Mouse (Mus musculus) erythroblast, adult 5-6 weeks (primary cell): ENCODE data around the gene Gm1043. TPM values are rescaled to one million over a fixed set of nuclear protein-coding genes. Genes with fewer than 3 reads are reported as not detected.

Experiments
- ATAC-seq: replicated peaks from 2 replicates; pipeline ENCODE4 v1.8.0; 2016; ENCODE audit warnings: moderate number of reproducible peaks, mild to moderate bottlenecking, moderate TSS enrichment, inconsistent platforms; ENCODE audit not compliant: poor library complexity, low FRiP score, severe bottlenecking
- total RNA-seq, 2 experiments: library from RNA; stranded (forward) in 1 of 2; stranded (reverse) in 1 of 2; fragments of 150-400 nt in 1 of 2; fragments of 200-764, 138-1000 nt in 1 of 2; gene quantifications; 2 replicates each; pipeline versions ENCODE4 v1.2.3 to v1.2.4; 2015 to 2017; ENCODE audit warnings: low replicate concordance in 2 of 2

Gene Gm1043
- total RNA-seq, 2 experiments from 2014 or later, result not detected

- ATAC-seq, result no peak
Observed at GRCm38 (mm10) chr5:37184605-37185004, 99.4 kb downstream of the Gm1043 start.

- ATAC-seq, result no peak
Observed at GRCm38 (mm10) chr5:37190378-37190777, 105.2 kb downstream of the Gm1043 start.

GRCm38 (mm10) chr5:37196196-37196595 is 111.0 kb downstream of the Gm1043 start:
- ATAC-seq, result no peak

GRCm38 (mm10) chr5:37196666-37197250 is 111.6 kb downstream of the Gm1043 start:
- ATAC-seq, result no peak

- no peak for ATAC-seq
Observed at GRCm38 (mm10) chr5:37197423-37197822, 112.3 kb downstream of the Gm1043 start.

- no peak for ATAC-seq
Observed at GRCm38 (mm10) chr5:37198011-37198688, 113.0 kb downstream of the Gm1043 start.

GRCm38 (mm10) chr5:37202285-37202684 is 117.1 kb downstream of the Gm1043 start:
- no peak for ATAC-seq

GRCm38 (mm10) chr5:37204886-37205285 is 119.7 kb downstream of the Gm1043 start:
- ATAC-seq, result no peak

- ATAC-seq, result no peak
Observed at GRCm38 (mm10) chr5:37205420-37205819, 120.2 kb downstream of the Gm1043 start.

GRCm38 (mm10) chr5:37206364-37206763 is 121.2 kb downstream of the Gm1043 start:
- no peak for ATAC-seq

- no peak for ATAC-seq
Observed at GRCm38 (mm10) chr5:37212938-37213708, 128.0 kb downstream of the Gm1043 start.

GRCm38 (mm10) chr5:37213709-37214103 is 128.5 kb downstream of the Gm1043 start:
- ATAC-seq, result no peak

GRCm38 (mm10) chr5:37214614-37215013 is 129.4 kb downstream of the Gm1043 start:
- no peak for ATAC-seq

- no peak for ATAC-seq
Observed at GRCm38 (mm10) chr5:37215276-37215675, 130.1 kb downstream of the Gm1043 start.

GRCm38 (mm10) chr5:37219615-37220014 is 134.4 kb downstream of the Gm1043 start:
- ATAC-seq, result no peak

- ATAC-seq, result no peak
Observed at GRCm38 (mm10) chr5:37220575-37220974, 135.4 kb downstream of the Gm1043 start.

- ATAC-seq, result no peak
Observed at GRCm38 (mm10) chr5:37221563-37221962, 136.4 kb downstream of the Gm1043 start.

- no peak for ATAC-seq
Observed at GRCm38 (mm10) chr5:37222316-37222715, 137.1 kb downstream of the Gm1043 start.

- ATAC-seq, result no peak
Observed at GRCm38 (mm10) chr5:37225708-37226107, 140.5 kb downstream of the Gm1043 start.

- ATAC-seq, result no peak
Observed at GRCm38 (mm10) chr5:37227956-37228680, 142.9 kb downstream of the Gm1043 start.
